Mouse (Mus musculus): Measurements from ENCODE around the gene Esr1.

- no peak for TF ChIP-seq POLR2A (IDR thresholded peaks at IDR 0.05; ENCODE audit: borderline replicate concordance, control insufficient read depth, low read depth, low read length)
- no peak for TF ChIP-seq CTCF (IDR thresholded peaks at IDR 0.05; ENCODE audit: control insufficient read depth, insufficient read depth, low read length)
Measured at GRCm38 (mm10) chr10:4787003-4787628, 175.7 kb downstream of the Esr1 start.

Measured in bone marrow, adult 2 months (tissue).